Mouse (Mus musculus): ENCODE measurements at regions not wholly inside any gene's neighbourhood (a gene's known extent, or its start where the extent isn't known, plus 50 kb on each side); places are given as distances from the start of the nearest gene placed in this dataset.

- H3K4me3 ChIP-seq, result no peak overlapping the region
- no peaks in the 10 kb centered on the region for H3K4me1 ChIP-seq (replicated peaks)
- H3K9ac ChIP-seq, result no peak overlapping the region
- no peaks in the 10 kb centered on the region for H3K9me3 ChIP-seq (replicated peaks)
- H3K36me3 ChIP-seq, result no peaks in the 10 kb centered on the region
- no peak overlapping the region for H3K4me2 ChIP-seq
- H3K27ac ChIP-seq (ENCODE audit: poor library complexity, severe bottlenecking), result no peak overlapping the region
- 72% methylated on average over 2 of the region's 2 CpGs for WGBS
- no peaks in the 10 kb centered on the region for H3K27me3 ChIP-seq (replicated peaks)
- ATAC-seq (ENCODE audit: insufficient number of reproducible peaks, low FRiP score), result no peak
Observed at GRCm38 (mm10) chr4:75567630-75568029, 289.5 kb upstream of the Dmac1 start.

DNA sequence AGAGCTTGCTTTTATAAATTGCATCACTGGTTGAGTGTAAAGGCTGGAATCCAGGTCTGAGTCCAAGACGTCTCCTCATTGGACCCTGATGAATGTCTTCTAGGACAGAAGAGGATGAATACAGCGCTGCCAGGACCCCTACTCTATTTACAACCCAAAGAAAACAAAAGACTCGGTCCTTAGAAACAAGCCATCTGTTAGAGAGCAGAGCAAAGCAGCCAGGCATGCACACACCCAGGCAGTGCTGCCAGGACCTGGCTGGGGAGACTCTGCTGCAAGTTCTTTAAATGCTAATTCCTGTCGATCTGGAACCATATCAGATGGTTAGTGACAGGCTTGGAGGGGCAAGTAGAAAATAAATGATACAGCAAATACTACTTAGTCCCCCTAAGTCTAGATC, 284.4 kb upstream of the Dmac1 start:
- Histone ChIP-seq H3K4me3 (no peak overlapping the region), H3K36me3 (no peaks in the 10 kb centered on the region), H3K4me1 (replicated peaks) (0 out of 2 replicates have a peak, but pooled peaks cover 3% of the 10 kb centered on the region), H3K4me2 (no peak overlapping the region), H3K9me3 (replicated peaks) (no peaks in the 10 kb centered on the region), H3K27me3 (replicated peaks) (no peaks in the 10 kb centered on the region), H3K9ac (no peak overlapping the region), H3K27ac (ENCODE audit: poor library complexity, severe bottlenecking) (no peak overlapping the region)
- WGBS, result 21% methylated on average over 4 of the region's 4 CpGs
- ATAC-seq (ENCODE audit: insufficient number of reproducible peaks, low FRiP score), result no peak

GRCm38 (mm10) chr4:75561792-75562191, 283.7 kb upstream of the Dmac1 start:
- Histone ChIP-seq H3K36me3 (no peaks in the 10 kb centered on the region), H3K27ac (ENCODE audit: poor library complexity, severe bottlenecking) (no peak overlapping the region), H3K4me2 (no peak overlapping the region), H3K9me3 (replicated peaks) (no peaks in the 10 kb centered on the region), H3K4me3 (no peak overlapping the region), H3K9ac (no peak overlapping the region), H3K27me3 (replicated peaks) (no peaks in the 10 kb centered on the region), H3K4me1 (replicated peaks) (0 out of 2 replicates have a peak, but pooled peaks cover 3% of the 10 kb centered on the region)
- ATAC-seq (ENCODE audit: insufficient number of reproducible peaks, low FRiP score), result peak; percentile 73; the same call in 1 of the 2 replicates
- WGBS, result 31% methylated on average over 1 of the region's 1 CpGs

GRCm38 (mm10) chr4:75537787-75538186, 259.7 kb upstream of the Dmac1 start:
- Histone ChIP-seq H3K9ac (no peak overlapping the region), H3K4me2 (no peak overlapping the region), H3K27ac (ENCODE audit: poor library complexity, severe bottlenecking) (no peak overlapping the region), H3K27me3 (replicated peaks) (no peaks in the 10 kb centered on the region), H3K9me3 (replicated peaks) (no peaks in the 10 kb centered on the region), H3K36me3 (no peaks in the 10 kb centered on the region), H3K4me3 (no peak overlapping the region), H3K4me1 (replicated peaks) (no peaks in the 10 kb centered on the region)
- ATAC-seq (ENCODE audit: insufficient number of reproducible peaks, low FRiP score), result no peak
- WGBS, result 80% methylated on average over 2 of the region's 2 CpGs

GRCm38 (mm10) chr4:75535067-75535466, 257.0 kb upstream of the Dmac1 start:
- H3K27me3 ChIP-seq (replicated peaks), result no peaks in the 10 kb centered on the region
- H3K4me1 ChIP-seq (replicated peaks), result no peaks in the 10 kb centered on the region
- ATAC-seq (ENCODE audit: insufficient number of reproducible peaks, low FRiP score), result no peak
- H3K9me3 ChIP-seq (replicated peaks), result no peaks in the 10 kb centered on the region
- H3K27ac ChIP-seq (ENCODE audit: poor library complexity, severe bottlenecking), result no peak overlapping the region
- no peak overlapping the region for H3K4me3 ChIP-seq
- no peak overlapping the region for H3K9ac ChIP-seq
- no peaks in the 10 kb centered on the region for H3K36me3 ChIP-seq
- WGBS, result 84% methylated on average over 7 of the region's 7 CpGs
- H3K4me2 ChIP-seq, result no peak overlapping the region

DNA sequence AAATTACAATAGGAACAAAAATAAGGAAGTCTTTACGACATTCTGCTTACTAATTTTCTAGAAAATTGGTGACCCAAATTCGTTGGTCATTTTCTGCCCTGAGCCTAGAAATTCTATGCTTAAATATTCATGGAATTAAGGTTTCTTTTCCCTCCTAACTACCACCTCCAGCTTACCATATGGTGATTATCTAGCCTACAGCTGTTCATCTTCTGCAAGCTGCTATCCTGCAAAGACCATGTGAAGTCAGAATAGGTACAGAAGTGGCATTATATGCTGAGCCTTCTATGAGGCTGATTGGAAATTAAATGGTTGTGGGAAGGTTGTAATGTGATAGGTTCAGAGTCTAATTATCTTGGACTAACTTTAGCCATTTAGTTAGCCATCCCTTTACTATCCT, 251.5 kb upstream of the Dmac1 start:
- no peak for ATAC-seq (ENCODE audit: insufficient number of reproducible peaks, low FRiP score)
- WGBS, result 73% methylated on average over 2 of the region's 2 CpGs
- H3K4me1 ChIP-seq (replicated peaks), result peaks cover 6% of the 10 kb centered on the region
- H3K36me3 ChIP-seq, result no peaks in the 10 kb centered on the region
- no peak overlapping the region for H3K9ac ChIP-seq
- no peaks in the 10 kb centered on the region for H3K9me3 ChIP-seq (replicated peaks)
- no peak overlapping the region for H3K4me3 ChIP-seq
- H3K27ac ChIP-seq (ENCODE audit: poor library complexity, severe bottlenecking), result no peak overlapping the region
- H3K4me2 ChIP-seq, result no peak overlapping the region
- H3K27me3 ChIP-seq (replicated peaks), result no peaks in the 10 kb centered on the region

DNA sequence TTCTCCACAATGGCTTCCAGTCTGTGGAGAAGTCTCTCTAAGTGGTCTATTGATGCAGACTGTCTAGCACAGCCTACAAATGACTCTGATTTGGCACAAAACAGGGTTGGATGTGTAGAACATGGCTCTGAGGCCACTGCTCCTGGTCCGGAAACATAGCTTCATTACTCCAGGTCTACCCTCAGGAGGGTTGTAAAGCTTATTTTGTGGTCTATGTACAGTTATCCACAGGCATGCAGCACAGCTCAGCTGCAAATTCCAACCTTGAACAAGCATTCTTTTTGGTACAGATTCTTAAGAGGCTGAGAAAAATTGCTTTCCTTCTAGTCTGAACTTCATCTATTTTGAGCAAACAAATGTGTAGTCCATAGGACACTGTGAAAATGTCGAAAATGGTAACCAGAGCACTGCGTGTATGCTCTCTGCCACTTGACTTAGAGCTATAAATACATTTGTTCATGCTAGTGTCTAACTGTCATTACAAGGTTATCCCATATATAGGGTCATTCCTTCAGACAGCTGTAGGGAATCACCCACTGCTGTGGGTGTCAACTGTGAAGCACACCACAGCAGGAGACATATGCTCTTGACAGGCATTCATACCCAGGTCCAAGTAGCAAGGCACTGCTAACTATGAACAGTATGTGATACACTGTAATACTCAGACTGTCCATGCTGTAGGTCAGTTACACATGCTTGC, 239.5 kb upstream of the Dmac1 start:
- no peaks in the 10 kb centered on the region for H3K36me3 ChIP-seq
- no peaks in the 10 kb centered on the region for H3K9me3 ChIP-seq (replicated peaks)
- ATAC-seq (ENCODE audit: insufficient number of reproducible peaks, low FRiP score), result 0 out of 2 replicates have a peak, but pooled peaks have one; percentile 9
- no peak overlapping the region for H3K4me2 ChIP-seq
- no peak overlapping the region for H3K9ac ChIP-seq
- no peaks in the 10 kb centered on the region for H3K27me3 ChIP-seq (replicated peaks)
- H3K4me3 ChIP-seq, result no peak overlapping the region
- 61% methylated on average over 3 of the region's 3 CpGs for WGBS
- H3K27ac ChIP-seq (ENCODE audit: poor library complexity, severe bottlenecking), result no peak overlapping the region
- H3K4me1 ChIP-seq (replicated peaks), result peaks cover 8% of the 10 kb centered on the region

Data from heart, embryonic 12.5 days (tissue).